Mouse (Mus musculus) neutrophil, adult 5-6 weeks (primary cell): ENCODE measurements around the gene Lin54. TPM values are rescaled to one million over a fixed set of nuclear protein-coding genes. Genes with fewer than 3 reads are reported as not detected.

Experiments used
- ATAC-seq: fragments of 151-379, 151-347 bp; 2 replicates; pipeline ENCODE4 v1.8.0; 2017; ENCODE audit warnings: mild to moderate bottlenecking, moderate TSS enrichment; ENCODE audit not compliant: insufficient number of reproducible peaks, poor library complexity, low FRiP score, severe bottlenecking; ENCODE audit errors: extremely low read depth
- total RNA-seq: library from RNA; stranded (forward); fragments of 200-1000 nt; gene quantifications from 2 replicates; pipeline ENCODE4 v1.2.3, GENCODE M21; 2017

Lin54 gene
- total RNA-seq, 1 experiment from 2014 or later = 29.6 TPM

DNA sequence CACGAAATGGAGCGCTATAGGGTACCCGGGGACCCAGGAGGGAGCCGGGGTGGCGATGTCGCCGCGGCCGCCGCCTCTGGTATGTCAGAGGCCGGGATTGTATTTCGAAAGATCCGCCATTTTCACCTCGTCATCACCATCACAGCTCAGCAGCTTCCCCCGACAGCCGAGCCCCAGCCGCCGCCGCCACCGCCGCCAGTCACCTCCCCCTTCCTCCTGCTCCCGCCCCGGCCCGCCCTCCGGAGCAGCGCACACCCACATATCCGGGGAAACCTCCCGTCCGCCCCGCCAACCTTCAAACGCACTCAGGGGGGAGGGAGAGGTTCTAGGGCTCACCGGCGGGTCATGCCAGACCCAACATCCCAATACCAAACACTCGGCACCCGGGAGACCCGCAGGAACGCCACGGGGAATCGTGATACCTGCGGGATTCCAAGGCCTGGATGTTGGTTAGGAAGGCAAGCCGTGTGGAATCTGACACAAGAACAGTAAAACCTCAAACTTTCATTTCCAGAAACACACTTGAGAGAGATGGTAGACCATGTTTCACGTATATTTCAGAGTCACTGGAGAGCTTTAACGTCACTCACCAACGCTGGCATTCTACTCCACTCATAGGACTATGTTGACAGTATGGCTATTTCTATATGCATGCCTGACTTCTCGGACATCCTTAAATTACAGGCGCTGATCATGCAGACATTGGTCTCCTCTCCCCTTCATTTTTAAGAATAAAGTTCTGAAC lies 1.8 kb downstream of the Lin54 start:
- peak; percentile 65 for ATAC-seq

DNA sequence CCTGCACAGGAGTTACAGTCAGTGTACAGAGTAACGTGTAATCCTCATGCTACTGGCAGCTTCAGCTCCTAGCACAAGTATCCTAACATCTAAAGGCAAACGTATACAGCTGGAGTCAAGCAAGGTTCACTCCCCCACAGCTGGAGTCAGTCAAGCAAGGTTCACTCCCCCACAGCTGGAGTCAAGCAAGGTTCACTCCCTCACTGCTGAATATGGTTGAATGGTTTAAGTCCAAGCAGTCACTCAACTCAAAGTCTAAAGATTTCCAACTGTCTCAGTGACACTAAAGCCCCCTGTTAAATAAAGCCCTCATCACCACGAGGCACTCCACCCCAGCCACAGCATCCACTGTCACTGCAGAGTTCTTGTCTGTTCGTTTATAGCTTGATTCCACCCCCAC lies 8.7 kb downstream of the Lin54 start:
- no peak for ATAC-seq

DNA sequence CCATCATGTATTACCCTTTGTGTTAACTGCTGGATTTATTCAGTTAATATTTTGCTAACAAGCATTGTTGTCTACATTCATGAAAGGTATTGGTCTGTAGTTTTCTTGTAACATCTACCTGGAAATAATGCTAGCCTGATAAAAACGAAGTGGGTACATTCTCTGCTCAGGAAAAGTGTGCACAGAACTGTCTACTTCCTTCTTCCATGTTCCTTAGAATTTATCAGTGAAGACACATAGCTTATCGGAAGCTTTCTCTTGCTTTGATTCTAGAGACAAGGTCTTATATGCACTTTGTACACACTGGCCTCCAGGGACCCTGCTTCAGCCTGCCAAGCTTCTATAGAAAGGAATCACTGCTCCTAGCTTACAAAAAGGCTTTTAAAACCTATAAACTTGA lies 11.1 kb downstream of the Lin54 start:
- ATAC-seq = no peak

GRCm38 (mm10) chr5:100488231-100488630 lies 12.2 kb downstream of the Lin54 start:
- ATAC-seq = no peak

DNA sequence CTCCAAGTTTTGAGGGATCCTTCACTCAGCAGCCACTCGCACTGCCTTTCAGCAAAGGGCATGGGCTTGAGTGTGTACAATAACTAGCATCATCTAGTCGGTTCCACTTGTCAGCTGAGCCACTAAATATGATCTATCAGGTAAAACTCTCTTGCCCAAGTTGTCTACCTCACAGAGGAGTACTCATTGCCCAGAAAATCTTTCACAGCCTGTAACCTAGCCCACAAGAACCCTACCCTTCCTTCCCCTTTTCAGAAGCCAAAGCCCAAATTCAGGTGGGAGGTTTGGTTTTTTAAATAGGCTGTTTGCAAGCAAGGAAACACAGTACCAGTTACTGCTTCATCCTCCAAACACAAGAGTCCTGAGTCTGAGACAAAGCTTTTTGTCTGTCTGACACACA lies 13.3 kb downstream of the Lin54 start:
- no peak for ATAC-seq

DNA sequence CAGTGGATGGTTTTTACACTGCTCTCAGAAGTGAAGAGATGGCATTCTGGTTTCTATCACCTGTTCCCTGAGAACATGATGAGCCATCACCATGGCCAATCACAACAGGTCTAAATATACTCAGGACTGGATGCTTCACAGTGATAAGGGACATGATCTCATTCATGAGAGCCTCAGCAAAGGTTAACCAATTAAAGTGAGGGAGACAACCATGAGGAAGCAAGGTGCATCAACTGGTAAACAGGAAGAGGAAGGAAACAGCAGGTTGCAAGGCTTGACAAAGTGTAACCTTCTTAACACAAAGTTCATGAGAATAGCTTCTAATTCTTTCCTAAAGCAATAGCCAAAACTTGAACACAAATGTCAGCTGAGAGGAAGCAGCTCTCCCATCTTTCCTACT lies 16.9 kb downstream of the Lin54 start:
- ATAC-seq = peak; percentile 60; the same call in 1 of the 2 replicates

DNA sequence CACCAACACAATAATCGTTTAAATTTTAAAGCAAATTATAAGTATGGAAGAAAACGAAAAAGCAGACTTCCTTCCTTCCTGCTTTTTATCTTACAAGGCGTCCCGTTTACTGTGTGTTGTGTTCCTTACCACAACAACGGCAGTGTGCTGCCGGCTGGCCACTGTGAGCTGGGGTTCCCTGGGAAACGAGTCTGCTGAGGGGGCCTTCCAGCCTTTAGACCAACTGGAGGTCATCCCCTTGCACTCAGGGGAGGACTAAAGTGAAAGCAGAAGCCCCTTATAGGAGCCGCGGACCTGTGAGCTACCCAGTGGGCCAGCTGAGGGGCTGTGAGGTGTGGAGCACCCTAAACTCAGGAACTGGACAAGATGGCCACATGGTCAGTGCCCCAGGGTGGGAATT lies 22.8 kb downstream of the Lin54 start:
- ATAC-seq = no peak

GRCm38 (mm10) chr5:100476328-100476727 lies 24.1 kb downstream of the Lin54 start:
- ATAC-seq = no peak

DNA sequence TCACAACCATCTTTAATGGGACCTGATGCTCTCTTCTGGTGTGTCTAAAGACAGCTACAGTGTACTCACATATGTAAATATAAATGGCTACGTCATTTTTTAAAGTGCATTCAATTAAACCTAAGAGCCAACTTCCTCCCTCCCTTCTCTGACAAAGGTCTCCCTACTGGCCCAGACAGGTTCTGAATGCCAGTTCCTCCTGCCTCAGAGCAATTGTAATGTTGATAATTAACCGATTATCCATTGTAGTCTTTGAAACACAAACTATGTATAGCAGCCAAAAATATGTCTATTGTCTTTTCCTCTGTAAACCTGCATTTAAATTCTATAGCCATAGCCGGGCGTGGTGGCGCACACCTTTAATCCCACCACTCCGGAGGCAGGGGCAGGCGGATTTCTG lies 33.1 kb downstream of the Lin54 start:
- no peak for ATAC-seq

GRCm38 (mm10) chr5:100466624-100467023 lies 33.8 kb downstream of the Lin54 start:
- peak; percentile 72 for ATAC-seq

GRCm38 (mm10) chr5:100462374-100462773 lies 38.1 kb downstream of the Lin54 start:
- ATAC-seq = no peak

- no peak for ATAC-seq
These were observed 38.9 kb downstream of the Lin54 start for GRCm38 (mm10) chr5:100461526-100461925.

DNA sequence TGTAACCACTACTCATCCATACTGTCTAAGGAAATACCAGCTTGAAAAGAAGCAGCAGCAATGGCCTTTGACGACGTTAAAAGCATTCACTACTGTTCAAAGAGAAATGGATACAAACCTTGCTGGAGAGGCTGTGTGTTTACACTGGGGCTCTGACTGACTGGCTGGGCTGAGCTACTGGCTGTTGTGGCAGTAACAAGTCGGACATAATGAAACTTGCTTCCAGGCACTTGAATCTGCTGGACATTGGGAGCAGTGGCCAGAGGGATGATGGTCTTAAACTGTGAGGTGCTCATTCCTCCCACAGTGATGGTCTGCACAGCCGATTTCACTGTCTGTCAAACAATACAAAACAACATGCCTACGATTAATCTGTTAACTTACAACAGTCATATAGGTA lies 41.0 kb downstream of the Lin54 start:
- ATAC-seq = no peak

GRCm38 (mm10) chr5:100451871-100452270 lies 48.6 kb downstream of the Lin54 start:
- ATAC-seq = no peak

GRCm38 (mm10) chr5:100438796-100439195 lies 61.6 kb downstream of the Lin54 start:
- no peak for ATAC-seq

GRCm38 (mm10) chr5:100437917-100438316 lies 62.5 kb downstream of the Lin54 start:
- no peak for ATAC-seq

DNA sequence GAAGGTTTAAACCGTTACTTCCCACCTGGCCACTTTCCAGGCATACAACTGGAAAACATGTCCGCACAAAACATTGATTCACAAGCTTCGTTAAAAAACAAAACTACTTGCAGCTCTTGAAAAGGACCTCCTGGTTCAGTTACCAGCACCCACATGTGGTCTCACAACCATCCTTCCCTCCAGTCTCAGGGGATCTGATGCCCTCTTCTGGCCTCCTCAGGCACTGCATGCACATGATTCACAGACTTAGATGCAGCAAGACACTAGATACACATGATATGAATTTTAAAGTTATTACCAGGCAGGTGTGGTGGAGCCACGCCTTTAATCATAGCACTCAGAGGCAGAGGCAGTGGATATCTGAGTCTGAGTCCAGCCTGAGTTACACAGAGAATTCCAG lies 63.4 kb downstream of the Lin54 start:
- ATAC-seq = no peak

GRCm38 (mm10) chr5:100430966-100431365 lies 69.5 kb downstream of the Lin54 start:
- no peak for ATAC-seq

GRCm38 (mm10) chr5:100430076-100430390 lies 70.4 kb downstream of the Lin54 start:
- ATAC-seq = no peak

GRCm38 (mm10) chr5:100429344-100430075 lies 70.9 kb downstream of the Lin54 start:
- ATAC-seq = peak; percentile 99
